Mouse (Mus musculus): ENCODE results near the gene Calhm5. TPM values are rescaled to one million over a fixed set of nuclear protein-coding genes. Genes with fewer than 3 reads are reported as not detected.

Gene Calhm5
- polyA plus RNA-seq, 1 experiment from 2014 or later: 0.57 TPM

DNA sequence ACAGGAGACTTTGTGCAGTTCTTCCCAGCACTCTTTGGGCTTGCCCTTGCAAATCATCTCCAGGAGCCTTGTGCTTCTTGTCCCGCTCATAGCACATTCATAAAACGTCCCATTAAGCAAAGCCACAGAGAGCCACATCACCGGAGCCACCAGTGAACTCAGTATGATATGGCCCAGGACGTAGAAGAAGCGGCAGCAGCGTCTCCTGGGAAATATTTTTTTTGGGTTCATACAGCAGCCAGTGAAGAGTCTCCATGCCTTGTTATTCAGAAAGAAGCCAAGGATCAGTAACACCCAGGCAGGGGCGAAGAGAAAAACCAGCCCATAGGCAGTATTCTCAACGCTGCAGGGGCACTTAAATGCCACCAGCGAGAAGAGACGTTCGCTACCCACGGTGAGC lies 355 bp downstream of the Calhm5 start:
- H3K4me2 ChIP-seq (ENCODE audit: low read length): peak overlapping the region; percentile 51
- peak overlapping the region; percentile 36; the same call in 1 of the 2 replicates for H3K9ac ChIP-seq (ENCODE audit: low read depth, low read length)
- no peaks in the 10 kb centered on the region for H3K9me3 ChIP-seq (replicated peaks; ENCODE audit: low read length)
- WGBS: 52% methylated on average over 12 of the region's 12 CpGs
- H3K27me3 ChIP-seq (ENCODE audit: insufficient read depth, low read length): no peaks in the 10 kb centered on the region
- H3K4me3 ChIP-seq (replicated peaks; ENCODE audit: low read depth, low read length): peak overlapping the region; percentile 19
- no peaks in the 10 kb centered on the region for H3K36me3 ChIP-seq (ENCODE audit: insufficient read depth, low read length)
- DNase-seq (ENCODE audit: low spot score) (no peak), ATAC-seq (replicated peaks; ENCODE audit: low FRiP score, low read depth) (no peak)
- 0 out of 2 replicates have a peak, but pooled peaks cover 5% of the 10 kb centered on the region for H3K4me1 ChIP-seq (replicated peaks; ENCODE audit: insufficient read depth, low read length)
- TF ChIP-seq CTCF (IDR thresholded peaks at IDR 0.05; ENCODE audit: low read depth): no peak
- no peak overlapping the region for H3K27ac ChIP-seq

- no peak overlapping the region for H3K4me3 ChIP-seq (replicated peaks; ENCODE audit: low read depth, low read length)
- H3K4me1 ChIP-seq (replicated peaks; ENCODE audit: insufficient read depth, low read length): 0 out of 2 replicates have a peak, but pooled peaks cover 5% of the 10 kb centered on the region
- no peak overlapping the region for H3K9ac ChIP-seq (ENCODE audit: low read depth, low read length)
- no peaks in the 10 kb centered on the region for H3K9me3 ChIP-seq (replicated peaks; ENCODE audit: low read length)
- no peaks in the 10 kb centered on the region for H3K36me3 ChIP-seq (ENCODE audit: insufficient read depth, low read length)
- DNase-seq (ENCODE audit: low spot score): no peak
- H3K4me2 ChIP-seq (ENCODE audit: low read length): no peak overlapping the region
- ATAC-seq (replicated peaks; ENCODE audit: low FRiP score, low read depth): no peak
- TF ChIP-seq CTCF (IDR thresholded peaks at IDR 0.05; ENCODE audit: low read depth): no peak
- H3K27ac ChIP-seq: no peak overlapping the region
- WGBS: 55% methylated on average over 2 of the region's 2 CpGs
- H3K27me3 ChIP-seq (ENCODE audit: insufficient read depth, low read length): no peaks in the 10 kb centered on the region
Measured at GRCm38 (mm10) chr10:34095147-34095546, 1.2 kb downstream of the Calhm5 start.

- H3K36me3 ChIP-seq (ENCODE audit: insufficient read depth, low read length): no peaks in the 10 kb centered on the region
- H3K4me2 ChIP-seq (ENCODE audit: low read length): no peak overlapping the region
- no peak for TF ChIP-seq CTCF (IDR thresholded peaks at IDR 0.05; ENCODE audit: low read depth)
- 0 out of 2 replicates have a peak, but pooled peaks cover 5% of the 10 kb centered on the region for H3K4me1 ChIP-seq (replicated peaks; ENCODE audit: insufficient read depth, low read length)
- H3K27me3 ChIP-seq (ENCODE audit: insufficient read depth, low read length): no peaks in the 10 kb centered on the region
- 79% methylated on average over 5 of the region's 5 CpGs for WGBS
- H3K4me3 ChIP-seq (replicated peaks; ENCODE audit: low read depth, low read length): no peak overlapping the region
- no peak for ATAC-seq (replicated peaks; ENCODE audit: low FRiP score, low read depth)
- H3K9me3 ChIP-seq (replicated peaks; ENCODE audit: low read length): no peaks in the 10 kb centered on the region
- no peak overlapping the region for H3K27ac ChIP-seq
- no peak overlapping the region for H3K9ac ChIP-seq (ENCODE audit: low read depth, low read length)
- DNase-seq (ENCODE audit: low spot score): no peak
Measured at GRCm38 (mm10) chr10:34091888-34092287, 4.4 kb downstream of the Calhm5 start.

GRCm38 (mm10) chr10:34090481-34090880 lies 5.8 kb downstream of the Calhm5 start:
- ATAC-seq (replicated peaks; ENCODE audit: low FRiP score, low read depth) (no peak), DNase-seq (ENCODE audit: low spot score) (no peak)
- Histone ChIP-seq H3K36me3 (ENCODE audit: insufficient read depth, low read length) (no peaks in the 10 kb centered on the region), H3K27me3 (ENCODE audit: insufficient read depth, low read length) (no peaks in the 10 kb centered on the region), H3K27ac (no peak overlapping the region), H3K4me3 (replicated peaks; ENCODE audit: low read depth, low read length) (no peak overlapping the region), H3K4me2 (ENCODE audit: low read length) (no peak overlapping the region), H3K4me1 (replicated peaks; ENCODE audit: insufficient read depth, low read length) (no peaks in the 10 kb centered on the region), H3K9ac (ENCODE audit: low read depth, low read length) (no peak overlapping the region), H3K9me3 (replicated peaks; ENCODE audit: low read length) (no peaks in the 10 kb centered on the region)
- WGBS: 44% methylated on average over 1 of the region's 1 CpGs
- TF ChIP-seq CTCF (IDR thresholded peaks at IDR 0.05; ENCODE audit: low read depth): no peak

- WGBS: 49% methylated on average over 3 of the region's 3 CpGs
- Histone ChIP-seq H3K27me3 (ENCODE audit: insufficient read depth, low read length) (no peaks in the 10 kb centered on the region), H3K4me3 (replicated peaks; ENCODE audit: low read depth, low read length) (no peak overlapping the region), H3K4me1 (replicated peaks; ENCODE audit: insufficient read depth, low read length) (no peaks in the 10 kb centered on the region), H3K9ac (ENCODE audit: low read depth, low read length) (no peak overlapping the region), H3K27ac (no peak overlapping the region), H3K9me3 (replicated peaks; ENCODE audit: low read length) (no peaks in the 10 kb centered on the region), H3K36me3 (ENCODE audit: insufficient read depth, low read length) (no peaks in the 10 kb centered on the region), H3K4me2 (ENCODE audit: low read length) (no peak overlapping the region)
- no peak for ATAC-seq (replicated peaks; ENCODE audit: low FRiP score, low read depth)
- DNase-seq (ENCODE audit: low spot score): no peak
- TF ChIP-seq CTCF (IDR thresholded peaks at IDR 0.05; ENCODE audit: low read depth): no peak
Measured at GRCm38 (mm10) chr10:34089517-34089916, 6.8 kb downstream of the Calhm5 start.

DNA sequence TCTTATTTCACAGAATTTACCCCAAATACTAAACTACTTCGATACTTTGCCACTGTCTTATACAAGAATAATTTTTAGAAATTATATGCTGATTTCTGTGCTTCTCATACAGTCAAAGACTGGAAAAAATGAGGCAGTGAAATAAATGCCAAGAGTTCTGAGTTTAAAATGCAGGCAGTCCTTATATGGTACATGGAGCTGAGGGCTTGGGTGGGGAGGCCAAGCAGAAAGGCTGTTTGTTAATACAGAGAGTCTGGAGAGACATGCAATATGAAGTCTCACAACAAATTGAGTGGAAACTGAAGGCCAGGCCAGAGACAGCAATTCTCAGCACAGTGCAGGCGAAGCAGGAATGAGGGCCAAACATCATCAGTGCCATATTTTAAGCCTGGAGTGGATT lies 7.8 kb downstream of the Calhm5 start:
- no peak overlapping the region for H3K4me3 ChIP-seq (replicated peaks; ENCODE audit: low read depth, low read length)
- no peak overlapping the region for H3K4me2 ChIP-seq (ENCODE audit: low read length)
- no peak overlapping the region for H3K27ac ChIP-seq
- no peak for DNase-seq (ENCODE audit: low spot score)
- no peak for ATAC-seq (replicated peaks; ENCODE audit: low FRiP score, low read depth)
- no peak for TF ChIP-seq CTCF (IDR thresholded peaks at IDR 0.05; ENCODE audit: low read depth)
- no peaks in the 10 kb centered on the region for H3K27me3 ChIP-seq (ENCODE audit: insufficient read depth, low read length)
- no peaks in the 10 kb centered on the region for H3K4me1 ChIP-seq (replicated peaks; ENCODE audit: insufficient read depth, low read length)
- H3K9me3 ChIP-seq (replicated peaks; ENCODE audit: low read length): no peaks in the 10 kb centered on the region
- 77% methylated on average over 2 of the region's 2 CpGs for WGBS
- H3K36me3 ChIP-seq (ENCODE audit: insufficient read depth, low read length): no peaks in the 10 kb centered on the region
- no peak overlapping the region for H3K9ac ChIP-seq (ENCODE audit: low read depth, low read length)

DNA sequence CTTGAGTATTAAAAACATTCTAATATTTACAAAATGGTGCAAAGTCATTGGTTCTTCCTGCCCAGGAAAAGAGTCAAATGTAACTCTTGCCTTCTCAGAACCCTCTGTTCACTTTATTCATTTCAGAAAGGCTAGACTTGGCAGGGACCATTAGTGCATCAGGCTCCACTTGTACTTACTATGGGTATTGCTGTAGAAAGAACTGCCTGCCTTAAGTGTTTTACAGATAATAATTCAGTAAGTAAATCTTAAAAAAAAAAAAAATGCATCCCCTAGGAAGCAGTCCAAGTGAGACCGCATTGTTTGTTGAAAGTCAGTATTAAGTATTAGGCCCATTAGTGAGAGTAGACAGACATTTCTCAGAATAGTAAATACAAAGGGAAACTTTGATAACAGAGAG lies 9.8 kb downstream of the Calhm5 start:
- Histone ChIP-seq H3K27ac (no peak overlapping the region), H3K36me3 (ENCODE audit: insufficient read depth, low read length) (no peaks in the 10 kb centered on the region), H3K4me1 (replicated peaks; ENCODE audit: insufficient read depth, low read length) (no peaks in the 10 kb centered on the region), H3K9ac (ENCODE audit: low read depth, low read length) (no peak overlapping the region), H3K27me3 (ENCODE audit: insufficient read depth, low read length) (no peaks in the 10 kb centered on the region), H3K4me2 (ENCODE audit: low read length) (no peak overlapping the region), H3K4me3 (replicated peaks; ENCODE audit: low read depth, low read length) (no peak overlapping the region), H3K9me3 (replicated peaks; ENCODE audit: low read length) (no peaks in the 10 kb centered on the region)
- DNase-seq (ENCODE audit: low spot score) (no peak), ATAC-seq (replicated peaks; ENCODE audit: low FRiP score, low read depth) (no peak)
- no peak for TF ChIP-seq CTCF (IDR thresholded peaks at IDR 0.05; ENCODE audit: low read depth)
- 94% methylated on average over 1 of the region's 1 CpGs for WGBS
